Mouse (Mus musculus): ENCODE measurements at regions not wholly inside any gene's neighbourhood (a gene's known extent, or its start where the extent isn't known, plus 50 kb on each side); places are given as distances from the start of the nearest gene placed in this dataset.
A peak's percentile ranks its signal among the peaks of the same experiment; 100 is the strongest.

- DNase-seq (ENCODE audit: low spot score): no peak
Measured at GRCm38 (mm10) chr6:108910330-108910729, 81.9 kb downstream of the Edem1 start.

- DNase-seq (ENCODE audit: low spot score): no peak
Measured at GRCm38 (mm10) chr6:108912539-108912938, 84.1 kb downstream of the Edem1 start.

GRCm38 (mm10) chr6:108919372-108919913, 91.0 kb downstream of the Edem1 start:
- DNase-seq (ENCODE audit: low spot score): no peak

DNA sequence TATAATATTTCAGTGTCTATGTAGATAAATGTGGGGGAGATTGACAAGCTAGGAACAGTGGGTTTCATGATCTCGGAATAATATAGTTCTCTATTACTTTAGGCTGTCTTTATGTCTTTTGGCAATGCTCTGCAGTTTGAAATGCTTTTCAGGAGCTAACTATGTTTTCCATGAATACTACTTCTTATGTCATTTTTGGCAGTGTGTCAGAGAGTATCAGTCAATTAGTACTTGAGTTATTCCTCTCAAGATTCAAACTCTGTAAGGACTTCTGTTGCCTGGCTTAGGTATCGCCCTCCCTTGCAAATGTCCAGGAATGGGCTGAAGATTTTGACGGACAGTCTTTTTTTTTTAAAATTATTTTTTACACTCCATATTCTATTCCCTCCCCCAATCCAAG, 92.7 kb downstream of the Edem1 start:
- no peak for DNase-seq (ENCODE audit: low spot score)

GRCm38 (mm10) chr6:108922564-108922963, 94.1 kb downstream of the Edem1 start:
- no peak for DNase-seq (ENCODE audit: low spot score)

DNA sequence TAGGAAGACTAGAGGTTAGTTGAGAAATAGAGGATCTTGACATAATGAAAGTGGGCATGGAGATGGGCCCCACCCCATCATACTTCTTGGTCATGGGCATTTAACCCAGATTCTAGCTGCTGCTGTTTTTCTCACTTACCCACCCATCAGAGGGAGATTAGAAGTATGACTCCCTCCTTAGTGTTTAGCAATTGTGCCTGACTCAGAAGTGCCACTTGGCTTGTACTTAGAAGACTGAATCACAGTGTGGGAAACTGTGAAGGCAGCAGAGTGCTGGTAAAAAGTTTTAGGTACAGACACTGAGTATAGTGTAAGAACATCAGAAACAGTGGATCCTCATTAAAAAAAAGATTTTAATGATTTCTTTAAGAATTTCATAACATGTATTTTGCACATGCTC, 100.5 kb downstream of the Edem1 start:
- DNase-seq (ENCODE audit: low spot score): no peak

GRCm38 (mm10) chr6:108938646-108939045, 110.2 kb downstream of the Edem1 start:
- DNase-seq (ENCODE audit: low spot score): no peak

GRCm38 (mm10) chr6:108942288-108942687, 113.8 kb downstream of the Edem1 start:
- DNase-seq (ENCODE audit: low spot score): no peak

GRCm38 (mm10) chr6:108952389-108952788, 123.9 kb downstream of the Edem1 start:
- DNase-seq (ENCODE audit: low spot score): no peak

GRCm38 (mm10) chr6:108962810-108963209, 134.4 kb downstream of the Edem1 start:
- DNase-seq (ENCODE audit: low spot score): no peak

- DNase-seq (ENCODE audit: low spot score): peak; percentile 27
Measured at GRCm38 (mm10) chr6:108963295-108963694, 134.9 kb downstream of the Edem1 start.

- no peak for DNase-seq (ENCODE audit: low spot score)
Measured at GRCm38 (mm10) chr6:108969477-108970176, 141.2 kb downstream of the Edem1 start.

DNA sequence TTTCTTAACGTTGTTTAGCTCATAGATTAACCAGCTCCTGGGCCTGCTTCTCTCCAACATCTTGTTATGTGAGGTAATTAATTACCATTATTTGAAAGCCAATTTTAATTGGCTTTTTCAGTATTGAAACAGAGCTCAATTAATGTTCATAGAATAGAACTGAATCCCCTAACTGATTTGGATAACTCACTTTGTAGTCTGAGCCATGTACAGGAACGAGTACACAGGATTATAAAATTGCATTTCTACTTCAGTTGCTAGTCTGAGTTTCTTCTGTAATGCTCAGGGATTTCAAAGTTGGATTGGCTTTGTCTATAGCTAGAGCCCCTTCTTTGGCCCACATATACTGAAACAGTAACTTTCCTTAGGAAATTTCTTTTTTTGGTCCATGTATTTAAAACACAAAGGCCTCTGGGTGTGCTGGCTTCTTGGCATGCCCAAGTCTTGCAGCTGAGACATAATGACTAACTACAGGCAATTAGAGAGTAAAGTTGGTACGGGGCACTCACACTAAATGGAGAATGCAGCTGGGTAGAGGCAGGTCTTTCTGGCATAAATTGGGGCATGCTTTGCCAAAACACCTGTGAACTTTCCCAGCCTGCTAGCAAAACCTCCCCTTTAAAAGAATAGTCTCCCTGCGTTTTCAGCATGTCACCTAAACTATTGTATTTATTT, 143.1 kb downstream of the Edem1 start:
- no peak for DNase-seq (ENCODE audit: low spot score)

GRCm38 (mm10) chr6:108973701-108974100, 145.3 kb downstream of the Edem1 start:
- DNase-seq (ENCODE audit: low spot score): no peak

- no peak for DNase-seq (ENCODE audit: low spot score)
Measured at GRCm38 (mm10) chr6:108989506-108989905, 161.1 kb downstream of the Edem1 start.

DNA sequence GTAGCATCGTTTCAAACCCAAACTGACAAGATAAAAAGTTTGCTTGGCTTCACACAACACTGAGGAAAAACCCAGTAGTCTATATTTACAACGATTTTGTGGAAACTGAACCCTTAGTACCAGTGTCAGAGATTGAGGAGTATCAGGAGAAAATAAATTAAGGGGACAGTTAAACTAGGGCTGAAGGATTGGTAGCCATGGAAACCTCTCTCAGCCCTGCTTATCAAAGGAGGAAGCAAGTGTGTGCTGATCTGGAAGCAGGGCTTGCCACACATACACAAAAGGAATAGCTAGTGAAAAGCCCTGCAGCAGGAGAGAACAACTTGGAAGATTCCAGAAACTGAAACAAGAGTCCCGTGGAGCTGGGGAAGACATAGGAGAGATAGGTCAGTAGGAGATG, 165.3 kb downstream of the Edem1 start:
- no peak for DNase-seq (ENCODE audit: low spot score)

GRCm38 (mm10) chr6:109004443-109004842, 176.0 kb downstream of the Edem1 start:
- DNase-seq (ENCODE audit: low spot score): no peak

DNA sequence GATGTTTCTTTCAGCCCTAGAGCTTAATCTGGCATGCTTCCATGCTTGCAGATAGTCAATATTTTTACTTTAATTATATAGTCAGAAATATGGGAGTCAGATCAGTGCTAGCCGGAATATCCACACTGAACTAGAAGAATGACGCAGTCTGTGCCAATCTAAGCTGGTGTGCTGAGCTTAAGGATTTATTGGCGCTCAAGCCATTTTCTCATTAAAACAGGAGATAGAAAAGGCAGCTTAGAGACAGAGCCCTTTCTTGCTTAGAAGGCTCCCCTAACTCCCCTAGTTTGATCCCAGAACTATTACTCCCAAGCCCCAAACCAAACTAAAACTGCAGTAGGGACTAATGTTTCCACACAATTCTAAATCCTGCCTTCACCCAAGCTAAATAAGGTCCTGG, 180.9 kb downstream of the Edem1 start:
- DNase-seq (ENCODE audit: low spot score): no peak

GRCm38 (mm10) chr6:109009793-109010192, 181.4 kb downstream of the Edem1 start:
- no peak for DNase-seq (ENCODE audit: low spot score)

GRCm38 (mm10) chr6:109019731-109020130, 191.3 kb downstream of the Edem1 start:
- DNase-seq (ENCODE audit: low spot score): no peak

All from ovary, postnatal 10 days (tissue).